Comparison of ENCODE assay signal across 11 mouse cellular contexts in the genomic region with DNA sequence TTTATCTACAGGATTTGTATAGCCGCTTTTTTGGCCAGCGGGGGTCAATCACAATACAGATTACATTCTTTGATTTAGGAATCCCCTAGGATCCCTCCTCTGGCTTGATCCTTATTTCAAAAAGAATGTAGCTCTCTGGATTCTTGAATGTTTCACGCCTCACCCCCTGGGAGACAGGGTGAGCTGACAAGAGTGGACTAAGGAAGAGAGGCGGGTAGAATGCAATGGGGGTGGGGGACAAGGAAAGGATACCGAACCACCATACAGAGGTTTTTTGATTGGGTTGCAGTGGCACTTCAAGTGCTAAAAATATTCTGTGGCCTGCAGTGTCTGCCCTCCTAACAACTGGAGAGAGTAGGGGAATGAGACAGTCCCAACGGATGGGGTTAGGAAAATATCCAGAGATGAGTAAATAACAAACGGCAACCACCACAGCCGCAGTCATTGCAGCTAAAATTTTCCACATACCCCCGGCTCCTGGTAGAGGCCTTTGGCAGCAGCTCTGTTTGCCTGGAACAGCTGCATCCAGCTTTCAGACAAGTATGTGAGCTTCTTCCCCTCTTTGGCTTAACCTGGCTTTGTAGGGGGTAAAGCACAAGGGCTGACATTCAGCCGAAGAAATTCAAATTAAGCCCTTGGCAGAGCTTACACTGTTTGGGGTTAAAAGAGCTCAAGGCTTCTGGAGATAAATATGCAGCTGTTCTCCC. TPM values are rescaled to one million over a fixed set of nuclear protein-coding genes. Genes with fewer than 3 reads are reported as not detected.
DNase-seq lines count a peak whose midpoint lies in the region; ATAC-seq and TF ChIP-seq lines count a peak whose summit lies in the region.
"Had no signal": no experiment of that assay in that cellular context is flagged by ENCODE, and none has a peak within 500 bp of the region (broad histone marks: within the 10 kb centered on the region; RNA-seq: fewer than 3 reads in every experiment).

No protein-coding gene starts in this region.

- TF ChIP-seq POLR2A in liver, adult 2 months (IDR thresholded peaks at IDR 0.05; ENCODE audit: extremely low read depth, insufficient read depth, low read length), result no peak
- no peak for TF ChIP-seq POLR2A in heart, adult 2 months (IDR thresholded peaks at IDR 0.05; ENCODE audit: insufficient read depth, low read depth, low read length)

- H3K36me3 ChIP-seq in liver, adult 2 months (ENCODE audit: control insufficient read depth, insufficient read depth, low read length), result no peaks in the 10 kb centered on the region
- no peaks in the 10 kb centered on the region for H3K36me3 ChIP-seq in liver, embryonic 11.5 days (ENCODE audit: control insufficient read depth, insufficient read depth, low read length)
- no peaks in the 10 kb centered on the region for H3K36me3 ChIP-seq in heart, adult 2 months (ENCODE audit: control insufficient read depth, insufficient read depth, low read length)
- H3K36me3 ChIP-seq: hindbrain, embryonic 10.5 days; midbrain, embryonic 12.5 days had no signal

- H3K79me2 ChIP-seq in liver, adult 2 months (ENCODE audit: control insufficient read depth, insufficient read depth, low read length), result no peaks in the 10 kb centered on the region
- no peaks in the 10 kb centered on the region for H3K79me2 ChIP-seq in heart, adult 2 months (replicated peaks; ENCODE audit: control insufficient read depth, insufficient read depth, low read length)

- H3K4me1 ChIP-seq in liver, adult 2 months (ENCODE audit: control insufficient read depth, insufficient read depth, low read length), result no peaks in the 10 kb centered on the region; the same call in 1 of the 2 replicates
- H3K4me1 ChIP-seq in liver, embryonic 11.5 days (replicated peaks; ENCODE audit: control insufficient read depth, insufficient read depth, low read length), result no peaks in the 10 kb centered on the region
- H3K4me1 ChIP-seq in heart, adult 2 months (ENCODE audit: control insufficient read depth, insufficient read depth, low read length), result peaks cover 2% of the 10 kb centered on the region
- H3K4me1 ChIP-seq: hindbrain, embryonic 10.5 days had no signal

- H3K27me3 ChIP-seq in liver, adult 2 months (ENCODE audit: control insufficient read depth, insufficient read depth, low read length), result no peaks in the 10 kb centered on the region
- peaks cover 3% of the 10 kb centered on the region for H3K27me3 ChIP-seq in liver, embryonic 11.5 days (replicated peaks; ENCODE audit: control insufficient read depth, insufficient read depth, low read length)
- no peaks in the 10 kb centered on the region for H3K27me3 ChIP-seq in heart, adult 2 months (ENCODE audit: control insufficient read depth, insufficient read depth, low read length)

- TF ChIP-seq EP300 in heart, adult 2 months (IDR thresholded peaks at IDR 0.05; ENCODE audit: insufficient read depth, low read depth, low read length), result no peak

- H3K4me3 ChIP-seq in liver, adult 2 months (ENCODE audit: insufficient read depth, low read depth, low read length), result no peak overlapping the region
- no peak overlapping the region for H3K4me3 ChIP-seq in liver, embryonic 11.5 days (ENCODE audit: low read depth, low read length)
- H3K4me3 ChIP-seq in heart, adult 2 months, result no peak overlapping the region
- H3K4me3 ChIP-seq: hindbrain, embryonic 10.5 days; midbrain, embryonic 12.5 days had no signal

- ATAC-seq in liver, embryonic 11.5 days (replicated peaks; ENCODE audit: low FRiP score), result no peak
- ATAC-seq in granulocyte monocyte progenitor cell, adult 5-6 weeks (replicated peaks; ENCODE audit: poor library complexity, severe bottlenecking), result no peak
- ATAC-seq in erythroid progenitor cell, adult 5-6 weeks (replicated peaks; ENCODE audit: low FRiP score, poor library complexity, severe bottlenecking), result no peak

- DNase-seq in liver, adult 2 months (ENCODE audit: extremely low read depth, low read depth, low spot score), result peak; percentile 22
- DNase-seq in liver, embryonic 11.5 days (ENCODE audit: low spot score), result no peak
- peak; percentile 41 to 46 for DNase-seq in heart, adult 2 months
- DNase-seq in kidney, adult 9 months, result peak; percentile 20
- peak; percentile 38 for DNase-seq in lung, postnatal 36 days
- no peak for DNase-seq in spleen, postnatal 4 days (ENCODE audit: low spot score in 2 of 2)
- DNase-seq: right cerebral cortex, postnatal 14 days had no signal

- no peak overlapping the region for H3K9ac ChIP-seq in liver, adult 2 months (ENCODE audit: low read depth, low read length)
- H3K9ac ChIP-seq in liver, embryonic 11.5 days (ENCODE audit: low read depth, low read length), result no peak overlapping the region
- H3K9ac ChIP-seq in heart, adult 2 months (ENCODE audit: low read depth, low read length), result no peak overlapping the region
- H3K9ac ChIP-seq: midbrain, embryonic 12.5 days had no signal

- no peak overlapping the region for H3K4me2 ChIP-seq in liver, embryonic 11.5 days
- H3K4me2 ChIP-seq: midbrain, embryonic 12.5 days had no signal

- intact Hi-C loops in heart, adult 2 months (cut with DNase I), result no loop called here

- WGBS in liver, adult 2 months, result 49% methylated on average over 10 of the region's 10 CpGs
- 40% methylated on average over 10 of the region's 10 CpGs for WGBS in liver, embryonic 11.5 days
- 43% methylated on average over 10 of the region's 10 CpGs for WGBS in heart, adult 2 months

- H3K9me3 ChIP-seq in liver, embryonic 11.5 days (ENCODE audit: control insufficient read depth, low read length), result no peaks in the 10 kb centered on the region
- H3K9me3 ChIP-seq: hindbrain, embryonic 10.5 days; midbrain, embryonic 12.5 days had no signal

- no peak overlapping the region for H3K27ac ChIP-seq in liver, adult 2 months (replicated peaks; ENCODE audit: insufficient read depth, low read depth, low read length)
- no peak overlapping the region for H3K27ac ChIP-seq in liver, embryonic 11.5 days (ENCODE audit: low read depth, low read length)
- no peak overlapping the region; the same call in 1 of the 2 replicates for H3K27ac ChIP-seq in heart, adult 2 months
- H3K27ac ChIP-seq: hindbrain, embryonic 10.5 days; midbrain, embryonic 12.5 days had no signal

- TF ChIP-seq CTCF in liver, adult 2 months (IDR thresholded peaks at IDR 0.05; ENCODE audit: low read depth, low read length), result no peak
- no peak for TF ChIP-seq CTCF in heart, adult 2 months (IDR thresholded peaks at IDR 0.05)

RNA-seq across cellular contexts. Expression of a gene that starts 3.3 kb away (rescaled TPM):
- total RNA-seq in liver, adult 2 months (2014; rRNA removed), result 1.2 and 1.7 TPM in 2 replicates
- 1.3 and 1.4 TPM in 2 replicates for polyA plus RNA-seq in liver, adult 2 months (2012; rRNA removed)
- polyA plus RNA-seq in liver, embryonic 11.5 days (2014; fragmentation: Nextera tagmentation; extraction: Ambion mirVana), result 0.15 and 0.25 TPM in 2 replicates
- 1 to 10 TPM; 3.7 TPM for total RNA-seq in heart, adult 2 months (2021)
- polyA plus RNA-seq in heart, adult 2 months (2012; rRNA removed), result 6.3 and 8.2 TPM in 2 replicates
- not detected in 2 replicates for total RNA-seq in granulocyte monocyte progenitor cell, adult 5-6 weeks (2014; fragmentation: Nextera tagmentation)
- not detected in 2 replicates for total RNA-seq in granulocyte monocyte progenitor cell, adult 5-6 weeks (2017)
- not detected in 2 replicates for total RNA-seq in erythroid progenitor cell, adult 5-6 weeks (2015; ENCODE audit: low replicate concordance)
- total RNA-seq in erythroid progenitor cell, adult 5-6 weeks (2017; ENCODE audit: low replicate concordance), result not detected in 2 replicates

RNA-seq across cellular contexts. Expression of a gene that starts 13.3 kb away (rescaled TPM):
- total RNA-seq in liver, adult 2 months (2014; rRNA removed), result 0.65 and 1.1 TPM in 2 replicates
- 0.15 and 0.20 TPM in 2 replicates for polyA plus RNA-seq in liver, adult 2 months (2012; rRNA removed)
- 67.0 and 68.0 TPM in 2 replicates for polyA plus RNA-seq in liver, embryonic 11.5 days (2014; fragmentation: Nextera tagmentation; extraction: Ambion mirVana)
- total RNA-seq in heart, adult 2 months (2021), result 1 to 10 TPM; 7.1 to 7.9 TPM
- polyA plus RNA-seq in heart, adult 2 months (2012; rRNA removed), result 4.7 and 12.0 TPM in 2 replicates
- 1.6 TPM in 1 of 2 replicates, not detected in the other for total RNA-seq in granulocyte monocyte progenitor cell, adult 5-6 weeks (2014; fragmentation: Nextera tagmentation)
- total RNA-seq in granulocyte monocyte progenitor cell, adult 5-6 weeks (2017), result 2.3 TPM in 1 of 2 replicates, not detected in the other
- total RNA-seq in erythroid progenitor cell, adult 5-6 weeks (2015; ENCODE audit: low replicate concordance), result 1.7 and 3.2 TPM in 2 replicates
- total RNA-seq in erythroid progenitor cell, adult 5-6 weeks (2017; ENCODE audit: low replicate concordance), result 1.9 TPM in 1 of 2 replicates, not detected in the other

Comparison
In these comparisons a context has a peak if more than half of its experiments do, and no peak if none do; other contexts are left out.
1. DNase-seq: peak in liver, adult 2 months (single experiment), heart, adult 2 months (2 of 2), kidney, adult 9 months (single experiment) and lung, postnatal 36 days (single experiment); none in liver, embryonic 11.5 days (single experiment) and spleen, postnatal 4 days (0 of 2).